Mouse (Mus musculus) heart, embryonic 16.5 days (tissue): ENCODE measurements around the gene Slamf9. TPM values are rescaled to one million over a fixed set of nuclear protein-coding genes. Genes with fewer than 3 reads are reported as not detected.

Experiments used
- ATAC-seq: fragments of 200-750 bp; cut with Nextera tagmentation; replicated peaks from 2 replicates; pipeline ENCODE4 v1.8.0; 2017; ENCODE audit warnings: moderate number of reproducible peaks; ENCODE audit not compliant: insufficient read depth, low FRiP score; ENCODE audit errors: extremely low read depth
- H3K27ac ChIP-seq: fragments of 300-500 bp; sonication (generic); 2 replicates; pipeline ENCODE4 v1.5.1; 2014; ENCODE audit warnings: mild to moderate bottlenecking, low read length, control low read depth, moderate library complexity
- H3K27me3 ChIP-seq: fragments of 300-500 bp; sonication (generic); 2 replicates; pipeline ENCODE4 v1.6.1; 2014; ENCODE audit warnings: low read length, mixed read lengths; ENCODE audit not compliant: control insufficient read depth, insufficient read depth
- H3K36me3 ChIP-seq: fragments of 300-500 bp; sonication (generic); 2 replicates; pipeline ENCODE4 v1.6.1; 2014; ENCODE audit not compliant: control insufficient read depth, insufficient read depth
- H3K4me1 ChIP-seq: fragments of 300-500 bp; sonication (generic); 2 replicates; pipeline ENCODE4 v1.6.1; 2014; ENCODE audit warnings: low read length, mixed read lengths; ENCODE audit not compliant: control insufficient read depth, insufficient read depth
- H3K4me2 ChIP-seq: fragments of 300-500 bp; sonication (generic); 2 replicates; pipeline ENCODE4 v1.6.1; 2014; ENCODE audit warnings: low read depth, mild to moderate bottlenecking, control low read depth, low read length
- H3K4me3 ChIP-seq: fragments of 300-500 bp; sonication (generic); 2 replicates; pipeline ENCODE4 v1.5.1; 2014; ENCODE audit warnings: mild to moderate bottlenecking, control low read depth, low read length
- H3K9ac ChIP-seq: fragments of 300-500 bp; sonication (generic); 2 replicates; pipeline ENCODE4 v1.6.1; 2014; ENCODE audit warnings: low read length, control low read depth
- H3K9me3 ChIP-seq: fragments of 300-500 bp; sonication (generic); replicated peaks from 2 replicates; pipeline ENCODE4 v1.6.1; 2016; ENCODE audit warnings: low read length; ENCODE audit not compliant: control insufficient read depth
- whole genome bisulfite sequencing: fragments of 180-500 bp; shearing (Covaris S2); extraction: QIAGEN DNeasy Blood & Tissue Kit; methylation state at CpG from one replicate; pipeline ENCODE4 v1.1.7; 2014; 5-methylcytosine and 5-hydroxymethylcytosine counted together
- polyA plus RNA-seq: library from polyadenylated mRNA; unstranded; fragments of >200 nt; fragmentation: Nextera tagmentation; extraction: Ambion mirVana; gene quantifications from 2 replicates; pipeline ENCODE4 v1.2.1, GENCODE M21; 2015

Gene Slamf9
- polyA plus RNA-seq, 1 experiment from 2014 or later = 0.95 TPM

DNA sequence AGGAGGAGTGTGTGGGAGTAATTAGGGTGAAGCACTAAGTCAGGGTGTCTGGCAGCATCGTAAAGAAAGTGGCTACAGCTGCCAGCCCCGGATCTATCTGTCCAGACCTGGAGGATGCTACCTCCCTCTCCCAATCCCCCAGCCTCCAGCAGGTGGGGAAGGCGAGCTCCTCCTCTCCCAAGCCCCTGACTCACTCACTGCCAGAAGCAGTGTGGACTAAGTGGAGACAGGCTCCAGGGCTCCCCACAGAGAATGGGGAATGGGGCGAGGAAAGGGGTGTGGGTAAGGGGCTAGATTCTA is 8.2 kb downstream of the Slamf9 start:
- Histone ChIP-seq H3K27ac (no peak overlapping the region), H3K9ac (no peak overlapping the region), H3K27me3 (no peaks in the 10 kb centered on the region; the same call in 1 of the 2 replicates), H3K4me1 (peaks cover 12% of the 10 kb centered on the region), H3K4me2 (no peak overlapping the region), H3K36me3 (no peaks in the 10 kb centered on the region), H3K9me3 (no peaks in the 10 kb centered on the region), H3K4me3 (no peak overlapping the region)
- no peak for ATAC-seq
- 39% methylated on average over 4 of the region's 4 CpGs for WGBS

DNA sequence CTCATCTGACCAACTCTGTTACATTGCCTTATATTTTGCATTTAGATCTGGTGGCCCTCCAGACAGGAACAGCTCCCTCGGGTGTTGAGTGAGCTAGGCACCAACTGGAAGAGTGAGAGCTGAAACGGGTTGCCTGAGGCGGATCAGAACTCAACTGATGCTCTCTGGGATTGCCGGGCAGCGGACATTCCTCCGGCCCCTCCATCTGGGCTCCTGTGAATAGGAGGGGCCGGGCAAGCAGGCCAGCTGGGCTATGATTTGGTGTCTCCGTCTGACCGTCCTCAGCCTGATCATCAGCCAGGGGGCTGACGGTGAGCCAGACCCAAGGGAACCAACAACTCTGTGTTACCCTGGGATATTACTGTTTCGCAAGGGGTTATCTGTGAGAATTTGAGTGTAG is 9.1 kb downstream of the Slamf9 start:
- 70% methylated on average over 11 of the region's 11 CpGs for WGBS
- no peaks in the 10 kb centered on the region for H3K36me3 ChIP-seq
- H3K27me3 ChIP-seq = no peaks in the 10 kb centered on the region; the same call in 1 of the 2 replicates
- peaks cover 12% of the 10 kb centered on the region for H3K4me1 ChIP-seq
- no peak overlapping the region for H3K4me3 ChIP-seq
- no peak overlapping the region for H3K4me2 ChIP-seq
- no peak overlapping the region for H3K27ac ChIP-seq
- no peak overlapping the region for H3K9ac ChIP-seq
- no peaks in the 10 kb centered on the region for H3K9me3 ChIP-seq
- ATAC-seq = no peak

DNA sequence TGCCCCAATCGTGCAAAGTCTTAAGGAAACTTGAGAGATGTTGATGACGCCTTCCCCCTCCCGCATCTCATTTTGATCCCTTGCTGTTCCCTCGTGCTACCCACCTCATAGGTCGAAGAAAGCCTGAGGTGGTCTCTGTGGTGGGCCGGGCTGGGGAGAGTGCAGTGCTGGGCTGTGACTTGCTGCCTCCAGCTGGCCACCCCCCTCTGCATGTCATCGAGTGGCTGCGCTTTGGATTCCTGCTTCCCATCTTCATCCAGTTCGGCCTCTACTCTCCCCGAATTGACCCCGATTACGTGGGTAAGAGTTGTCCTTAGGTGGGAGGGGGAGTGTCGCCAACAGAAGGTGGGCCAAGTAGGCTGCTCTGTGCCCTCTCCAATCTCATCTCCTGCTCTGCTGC is 9.5 kb downstream of the Slamf9 start:
- no peak overlapping the region for H3K4me2 ChIP-seq
- 67% methylated on average over 13 of the region's 13 CpGs for WGBS
- H3K4me1 ChIP-seq = peaks cover 12% of the 10 kb centered on the region
- no peak for ATAC-seq
- no peak overlapping the region for H3K27ac ChIP-seq
- no peak overlapping the region for H3K4me3 ChIP-seq
- H3K36me3 ChIP-seq = no peaks in the 10 kb centered on the region
- no peaks in the 10 kb centered on the region for H3K9me3 ChIP-seq
- H3K9ac ChIP-seq = no peak overlapping the region
- H3K27me3 ChIP-seq = no peaks in the 10 kb centered on the region; the same call in 1 of the 2 replicates

DNA sequence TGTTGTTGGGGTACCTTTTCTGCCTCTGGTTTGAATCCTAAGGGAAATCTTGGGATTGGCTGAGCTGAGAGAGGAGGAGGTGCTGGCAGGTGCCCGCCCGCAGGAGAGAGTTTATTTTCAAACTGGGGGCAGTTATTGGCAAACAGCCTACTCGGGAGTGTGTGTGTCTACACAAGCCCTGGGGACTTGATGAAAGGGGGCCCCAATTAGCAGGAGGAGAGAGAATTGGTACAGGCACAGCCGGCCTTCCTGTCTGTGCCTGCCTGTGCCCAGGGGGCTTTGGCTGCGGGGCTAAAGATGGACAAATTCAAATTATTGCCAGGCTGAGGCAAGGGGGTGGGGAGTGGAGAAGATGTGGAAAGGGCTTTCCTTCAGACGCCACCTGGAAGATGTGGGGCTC is 10.7 kb downstream of the Slamf9 start:
- H3K27ac ChIP-seq = no peak overlapping the region
- H3K9ac ChIP-seq = no peak overlapping the region
- no peak for ATAC-seq
- H3K36me3 ChIP-seq = no peaks in the 10 kb centered on the region
- 59% methylated on average over 6 of the region's 6 CpGs for WGBS
- H3K4me1 ChIP-seq = peaks cover 16% of the 10 kb centered on the region
- H3K27me3 ChIP-seq = no peaks in the 10 kb centered on the region
- no peak overlapping the region for H3K4me3 ChIP-seq
- no peak overlapping the region for H3K4me2 ChIP-seq
- H3K9me3 ChIP-seq = no peaks in the 10 kb centered on the region

DNA sequence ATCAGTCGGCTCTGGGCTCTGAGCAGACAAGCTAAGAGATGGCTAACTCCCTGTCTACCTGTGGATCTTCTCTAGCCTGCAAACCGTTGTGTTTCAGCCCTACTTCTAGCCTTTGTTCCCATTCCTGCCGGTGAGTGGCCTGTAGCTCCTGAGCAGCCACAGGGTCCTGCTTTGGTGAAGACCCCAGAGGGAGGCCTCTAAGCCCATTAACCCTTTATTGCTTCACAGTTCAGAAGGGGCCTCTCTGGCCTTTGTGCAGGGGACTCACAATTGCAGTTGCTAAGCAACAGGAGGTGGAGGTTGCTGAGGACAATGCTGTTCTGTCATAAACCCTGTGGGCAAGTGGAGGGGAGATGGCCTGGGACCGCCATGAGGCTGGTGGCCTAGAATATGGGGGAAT is 11.1 kb downstream of the Slamf9 start:
- H3K9ac ChIP-seq = no peak overlapping the region
- H3K4me1 ChIP-seq = peaks cover 15% of the 10 kb centered on the region
- H3K4me3 ChIP-seq = no peak overlapping the region
- no peaks in the 10 kb centered on the region for H3K9me3 ChIP-seq
- H3K4me2 ChIP-seq = no peak overlapping the region
- WGBS = 60% methylated on average over 4 of the region's 4 CpGs
- no peak overlapping the region for H3K27ac ChIP-seq
- H3K36me3 ChIP-seq = no peaks in the 10 kb centered on the region
- H3K27me3 ChIP-seq = no peaks in the 10 kb centered on the region
- ATAC-seq = no peak

DNA sequence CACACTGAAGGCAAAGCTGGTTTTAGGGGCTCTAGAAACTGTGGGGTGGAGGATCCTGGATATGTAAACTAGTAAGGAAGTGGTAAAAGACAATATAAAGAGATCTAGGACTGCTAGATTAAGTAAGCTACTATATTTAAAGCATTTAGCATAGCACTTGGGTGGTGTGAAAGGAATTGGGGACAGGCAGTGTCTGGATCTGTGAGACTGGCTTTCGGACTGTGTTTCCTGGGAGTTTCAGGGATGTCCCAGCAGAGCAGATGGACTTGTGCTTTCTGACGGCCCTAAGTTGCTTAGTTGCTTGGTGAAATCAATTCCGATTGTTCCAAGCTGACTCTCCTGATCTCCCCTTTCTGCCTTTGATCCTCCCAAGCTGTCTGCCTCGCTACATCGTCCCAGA is 11.5 kb downstream of the Slamf9 start:
- peaks cover 11% of the 10 kb centered on the region for H3K4me1 ChIP-seq

DNA sequence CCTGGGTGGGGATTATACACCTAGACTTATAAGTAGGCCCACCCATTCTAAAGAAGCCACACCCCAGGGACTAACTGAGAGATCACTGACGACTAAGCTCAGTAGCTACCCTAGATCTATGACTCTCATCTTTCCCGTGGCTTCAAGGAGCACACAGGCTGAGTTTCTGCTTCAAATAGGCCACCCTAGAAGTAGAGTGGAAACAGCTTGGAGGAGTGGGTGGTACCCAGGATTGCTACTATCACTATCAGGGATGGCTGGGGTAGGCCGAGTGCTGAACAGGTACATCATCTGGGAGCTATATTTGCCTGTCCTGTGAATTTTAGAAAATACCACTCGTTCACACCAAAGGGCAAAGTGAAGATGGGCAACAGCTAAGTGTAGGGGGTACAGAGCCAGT is 12.7 kb downstream of the Slamf9 start:
- no peak for ATAC-seq
- no peak overlapping the region for H3K4me2 ChIP-seq
- no peaks in the 10 kb centered on the region for H3K27me3 ChIP-seq
- peaks cover 6% of the 10 kb centered on the region; the same call in 1 of the 2 replicates for H3K4me1 ChIP-seq
- no peak overlapping the region for H3K4me3 ChIP-seq
- WGBS = 77% methylated on average over 4 of the region's 4 CpGs
- no peak overlapping the region for H3K9ac ChIP-seq
- no peaks in the 10 kb centered on the region for H3K9me3 ChIP-seq
- H3K27ac ChIP-seq = no peak overlapping the region
- no peaks in the 10 kb centered on the region for H3K36me3 ChIP-seq

More for the DNA sequence above, 11.5 kb downstream of the Slamf9 start:
- no peak overlapping the region for H3K27ac ChIP-seq
- H3K9ac ChIP-seq = no peak overlapping the region
- no peaks in the 10 kb centered on the region for H3K36me3 ChIP-seq
- no peak for ATAC-seq
- 85% methylated on average over 5 of the region's 5 CpGs for WGBS
- no peak overlapping the region for H3K4me3 ChIP-seq
- H3K4me2 ChIP-seq = no peak overlapping the region
- H3K9me3 ChIP-seq = no peaks in the 10 kb centered on the region
- H3K27me3 ChIP-seq = no peaks in the 10 kb centered on the region

DNA sequence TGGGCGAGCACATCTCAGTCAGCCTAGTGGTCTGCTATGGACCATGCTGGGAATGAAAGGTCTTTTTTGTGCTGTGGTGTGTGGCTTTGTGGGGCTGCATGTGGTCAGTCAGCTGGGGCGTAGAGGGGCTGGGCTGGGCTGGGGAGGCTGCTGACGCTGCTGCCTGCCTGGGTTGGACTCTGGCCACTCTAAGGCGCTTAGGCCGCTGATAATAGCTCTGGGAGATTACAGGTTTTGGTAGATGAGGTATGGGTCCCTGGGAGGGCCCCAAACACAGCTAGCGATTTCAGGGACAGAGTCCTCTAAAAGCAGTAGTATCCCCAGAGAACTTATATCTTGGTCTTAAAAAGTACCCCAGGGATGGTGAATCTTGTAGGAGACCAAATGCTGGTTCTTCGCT is 13.7 kb downstream of the Slamf9 start:
- no peak for ATAC-seq
- H3K27me3 ChIP-seq = no peaks in the 10 kb centered on the region
- H3K4me1 ChIP-seq = peaks cover 3% of the 10 kb centered on the region; the same call in 1 of the 2 replicates
- no peaks in the 10 kb centered on the region for H3K36me3 ChIP-seq
- H3K9ac ChIP-seq = no peak overlapping the region
- H3K4me3 ChIP-seq = no peak overlapping the region
- 57% methylated on average over 7 of the region's 7 CpGs for WGBS
- no peak overlapping the region for H3K4me2 ChIP-seq
- H3K9me3 ChIP-seq = no peaks in the 10 kb centered on the region
- no peak overlapping the region for H3K27ac ChIP-seq

DNA sequence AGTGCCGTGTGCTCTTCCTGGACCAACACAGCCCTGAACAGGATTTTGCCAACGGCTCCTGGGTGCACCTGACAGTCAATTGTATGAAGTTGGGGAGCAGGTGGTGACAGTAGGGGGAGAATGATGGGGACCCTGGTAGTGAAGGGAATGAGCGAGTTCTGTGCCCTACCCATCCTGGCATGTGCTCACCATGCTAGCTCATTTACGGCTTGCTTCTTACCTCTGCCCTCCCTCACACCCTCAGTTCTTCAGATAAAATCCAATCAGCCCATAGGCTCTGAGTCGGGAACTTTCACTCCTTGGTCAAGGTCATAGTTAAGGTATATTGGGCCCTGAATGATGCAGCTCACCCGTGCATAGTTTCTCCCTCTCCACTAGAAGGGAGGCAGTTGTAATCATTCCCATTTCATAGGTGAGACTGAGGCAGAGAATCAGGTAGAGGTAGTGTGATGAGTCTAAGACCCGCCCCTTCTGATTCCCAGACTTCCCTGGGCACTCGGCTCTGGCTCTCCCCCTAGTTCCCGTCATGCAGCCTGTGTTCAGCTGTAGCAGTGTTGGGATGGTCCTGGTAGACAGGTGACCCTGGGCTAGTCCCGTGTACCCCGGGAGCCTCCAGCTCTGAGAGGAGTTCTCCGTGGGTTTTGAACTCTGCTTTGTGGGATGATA is 14.6 kb downstream of the Slamf9 start:
- Histone ChIP-seq H3K4me1 (peaks cover 3% of the 10 kb centered on the region; the same call in 1 of the 2 replicates), H3K36me3 (no peaks in the 10 kb centered on the region), H3K4me2 (peak overlapping the region; percentile 70), H3K27me3 (no peaks in the 10 kb centered on the region), H3K27ac (no peak overlapping the region), H3K9me3 (no peaks in the 10 kb centered on the region), H3K4me3 (peak overlapping the region; percentile 44), H3K9ac (no peak overlapping the region; the same call in 1 of the 2 replicates)
- WGBS = 53% methylated on average over 12 of the region's 12 CpGs
- no peak for ATAC-seq
